Mouse (Mus musculus) macrophage (primary cell): ENCODE data around the gene Sept9. TPM values are rescaled to one million over a fixed set of nuclear protein-coding genes. Genes with fewer than 3 reads are reported as not detected.

Source experiments
- H3K27ac ChIP-seq: fragments of 350-480 bp; formaldehyde crosslinking; 2 replicates; pipeline ENCODE4 v1.9.0; 2021
- H3K36me3 ChIP-seq: fragments of 350-480 bp; formaldehyde crosslinking; 2 replicates; pipeline ENCODE4 v1.9.0; 2021; ENCODE audit errors: inconsistent target
- H3K4me3 ChIP-seq: fragments of 350-480 bp; formaldehyde crosslinking; 2 replicates; pipeline ENCODE4 v1.9.0; 2021; ENCODE audit errors: inconsistent target
- H3K79me2 ChIP-seq: fragments of 350-480 bp; formaldehyde crosslinking; 2 replicates; pipeline ENCODE4 v1.9.0; 2021; ENCODE audit errors: inconsistent target
- WGBS: methylation state at CpG from one replicate; pipeline ENCODE4 v1.1.7; 2026; ENCODE audit warnings: inconsistent platforms; ENCODE audit not compliant: missing documents; 5-methylcytosine and 5-hydroxymethylcytosine counted together
- polyA plus RNA-seq: library from polyadenylated mRNA; stranded (reverse); fragments of 250-400 nt; gene quantifications from 3 replicates; pipeline ENCODE4 v1.2.4, GENCODE M21; 2018; ENCODE audit warnings: inconsistent platforms

Gene Sept9
- polyA plus RNA-seq, 1 experiment from 2014 or later, result 173 TPM

DNA sequence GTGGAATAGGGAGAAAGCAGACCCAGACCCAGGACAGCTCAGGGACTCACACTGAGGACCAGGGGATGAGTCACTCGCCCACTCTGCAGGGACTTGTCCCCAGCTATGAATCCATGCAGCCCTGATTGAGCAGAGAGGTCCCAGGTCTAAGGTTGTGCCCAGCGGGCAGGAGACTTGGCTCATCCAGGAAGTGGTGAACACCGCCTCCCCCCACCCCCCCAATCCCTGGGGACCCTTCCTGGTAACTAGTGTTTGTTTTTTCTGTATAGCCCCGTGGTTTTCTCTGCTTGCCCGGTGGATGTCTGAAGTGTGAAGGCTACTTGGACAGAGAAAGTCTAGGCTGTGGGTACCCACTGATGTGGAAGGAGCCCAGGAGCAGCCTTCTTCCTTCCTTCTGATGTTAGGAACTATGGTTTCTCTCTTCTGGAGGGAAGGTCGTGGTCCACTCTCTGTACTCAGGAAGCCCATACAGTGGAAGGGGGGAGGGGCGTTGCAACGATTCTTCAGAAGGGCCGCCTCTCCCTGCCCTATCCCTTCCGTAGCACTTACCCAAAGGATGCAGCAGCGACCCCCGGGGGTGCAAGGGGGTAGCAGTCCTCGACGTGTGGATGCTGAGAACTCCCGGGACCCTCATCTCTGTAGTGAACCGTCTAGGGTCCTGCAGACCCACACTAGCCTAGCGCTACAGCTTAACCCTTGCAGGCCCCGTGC, 66.0 kb downstream of the Sept9 start:
- Histone ChIP-seq H3K27ac (no peak overlapping the region), H3K79me2 (no peaks in the 10 kb centered on the region), H3K4me3 (no peak overlapping the region), H3K36me3 (no peaks in the 10 kb centered on the region)
- 7% methylated on average over 18 of the region's 18 CpGs for WGBS

GRCm38 (mm10) chr11:117265981-117266905, 66.8 kb downstream of the Sept9 start:
- WGBS, result 1% methylated on average over 51 of the region's 69 CpGs
- Histone ChIP-seq H3K27ac (no peak overlapping the region), H3K4me3 (peak overlapping the region; percentile 20), H3K79me2 (no peaks in the 10 kb centered on the region), H3K36me3 (no peaks in the 10 kb centered on the region)

- H3K4me3 ChIP-seq, result peak overlapping the region; percentile 20
- H3K79me2 ChIP-seq, result no peaks in the 10 kb centered on the region
- WGBS, result 6% methylated on average over 36 of the region's 37 CpGs
- H3K27ac ChIP-seq, result no peak overlapping the region
- no peaks in the 10 kb centered on the region for H3K36me3 ChIP-seq
These were observed 67.7 kb downstream of the Sept9 start for GRCm38 (mm10) chr11:117266906-117267721.

- Histone ChIP-seq H3K27ac (no peak overlapping the region), H3K4me3 (no peak overlapping the region), H3K79me2 (no peaks in the 10 kb centered on the region), H3K36me3 (no peaks in the 10 kb centered on the region)
- WGBS, result 39% methylated on average over 4 of the region's 4 CpGs
These were observed 68.4 kb downstream of the Sept9 start for GRCm38 (mm10) chr11:117267828-117268227.

DNA sequence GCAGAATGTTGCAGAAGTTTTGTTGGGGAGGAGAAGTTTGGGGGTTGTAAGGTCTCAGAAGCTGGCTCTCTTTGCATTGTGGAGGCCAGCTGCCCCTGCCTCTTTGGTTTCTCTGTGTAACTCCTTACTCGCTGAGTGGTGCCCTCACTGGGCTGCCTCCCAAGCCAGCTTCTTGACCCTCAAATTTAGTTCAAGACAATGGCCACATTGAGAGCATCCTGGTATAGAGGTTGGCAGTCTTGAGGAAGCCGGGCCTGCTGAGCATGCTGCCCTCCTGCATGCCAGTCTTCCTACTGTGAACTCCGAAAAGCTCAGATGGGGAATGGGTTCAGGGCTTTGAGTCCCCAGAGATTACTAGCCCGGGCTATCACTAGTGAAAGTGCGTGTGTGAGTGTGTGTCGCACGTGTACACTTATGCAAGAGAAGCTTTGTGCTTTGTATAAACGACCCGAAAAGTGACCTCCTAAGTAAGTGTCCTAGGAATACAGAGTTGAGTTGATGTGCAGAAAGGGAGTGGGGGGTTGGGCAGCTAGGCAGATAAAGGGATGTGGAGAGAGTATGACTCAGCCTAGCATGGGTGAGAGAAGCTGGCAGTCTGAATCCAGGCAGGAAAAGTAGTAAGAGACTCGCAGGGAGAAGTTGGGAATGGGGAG, 69.0 kb downstream of the Sept9 start:
- H3K4me3 ChIP-seq, result no peak overlapping the region
- H3K36me3 ChIP-seq, result no peaks in the 10 kb centered on the region
- H3K79me2 ChIP-seq, result no peaks in the 10 kb centered on the region
- no peak overlapping the region for H3K27ac ChIP-seq
- 72% methylated on average over 10 of the region's 10 CpGs for WGBS

DNA sequence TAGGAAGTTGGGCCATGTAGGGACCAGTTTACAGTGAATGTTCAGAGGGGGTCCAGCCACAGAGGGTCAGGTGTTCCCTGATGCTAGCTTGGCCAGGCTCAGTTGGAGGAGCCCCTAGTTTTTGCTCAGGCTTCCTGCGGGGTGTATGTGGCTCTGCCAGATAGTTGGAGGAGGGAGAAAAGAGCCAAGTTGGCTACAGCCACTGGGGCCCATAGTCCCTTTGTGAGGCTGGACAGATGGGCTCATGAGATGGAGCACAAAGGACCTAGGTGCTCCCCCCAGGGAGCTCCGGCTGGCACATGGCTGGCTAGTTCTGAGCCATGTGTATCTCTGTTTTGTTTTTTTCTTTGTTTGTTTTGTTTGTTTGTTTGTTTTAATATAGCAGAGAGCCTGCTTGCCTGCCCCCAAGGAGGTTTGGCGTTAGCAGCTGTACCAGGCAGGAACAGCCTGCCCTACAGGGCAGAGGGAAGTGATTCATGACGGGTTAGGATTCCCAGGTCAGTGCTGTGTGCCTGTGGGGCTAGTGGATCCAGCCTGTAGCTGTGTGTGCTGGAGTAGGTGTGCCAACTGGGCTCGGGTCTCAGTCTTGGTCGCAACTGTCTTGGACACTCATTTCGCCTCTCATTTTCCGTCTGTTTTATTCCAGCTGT, 69.7 kb downstream of the Sept9 start:
- no peak overlapping the region for H3K27ac ChIP-seq
- H3K4me3 ChIP-seq, result no peak overlapping the region
- H3K79me2 ChIP-seq, result no peaks in the 10 kb centered on the region
- H3K36me3 ChIP-seq, result no peaks in the 10 kb centered on the region
- 75% methylated on average over 8 of the region's 8 CpGs for WGBS

DNA sequence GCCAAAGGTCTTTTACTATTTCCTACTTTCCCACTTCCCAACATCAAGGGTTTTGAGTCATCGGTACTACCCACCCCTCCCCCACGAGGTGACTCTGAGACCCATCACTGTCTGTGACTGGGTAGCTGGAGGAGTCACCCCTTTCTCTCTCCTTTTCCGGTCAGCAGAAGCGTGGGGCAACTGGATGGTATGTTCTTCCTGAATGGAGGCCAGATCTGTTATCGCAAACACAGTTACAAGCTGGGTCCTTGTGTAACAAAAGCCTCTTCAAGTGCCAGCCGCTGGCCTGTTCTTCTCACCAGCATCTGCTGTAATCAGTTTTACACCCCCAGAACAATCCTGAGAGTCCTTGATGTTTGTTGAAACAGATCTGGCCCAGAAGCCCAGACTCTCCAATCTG, 70.5 kb downstream of the Sept9 start:
- Histone ChIP-seq H3K27ac (no peak overlapping the region), H3K79me2 (no peaks in the 10 kb centered on the region), H3K4me3 (no peak overlapping the region), H3K36me3 (no peaks in the 10 kb centered on the region)
- WGBS, result 85% methylated on average over 5 of the region's 6 CpGs

GRCm38 (mm10) chr11:117274973-117275372, 75.5 kb downstream of the Sept9 start:
- Histone ChIP-seq H3K36me3 (no peaks in the 10 kb centered on the region), H3K4me3 (no peak overlapping the region), H3K27ac (no peak overlapping the region), H3K79me2 (no peaks in the 10 kb centered on the region)
- WGBS, result 79% methylated on average over 5 of the region's 5 CpGs

DNA sequence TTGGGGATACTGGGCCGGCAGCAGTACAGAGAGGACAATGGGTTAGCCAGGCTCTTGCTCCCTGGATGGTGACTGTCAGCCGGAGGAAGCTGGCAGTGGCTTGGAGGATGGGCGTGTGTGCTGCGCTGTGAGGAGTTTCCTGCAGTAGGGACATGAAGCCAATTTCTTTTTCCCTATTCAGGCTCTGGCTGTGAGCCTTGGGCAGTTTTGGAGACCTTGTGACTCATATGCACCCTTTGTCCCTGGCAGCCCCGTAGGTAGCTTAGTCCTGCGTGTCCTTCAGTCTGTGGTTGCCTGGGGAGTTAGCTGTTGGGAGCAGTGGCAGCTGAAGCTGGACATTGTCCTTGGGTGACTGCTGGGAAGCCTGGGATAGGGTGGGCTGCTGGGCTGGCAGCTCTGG, 76.5 kb downstream of the Sept9 start:
- Histone ChIP-seq H3K27ac (no peak overlapping the region), H3K79me2 (no peaks in the 10 kb centered on the region), H3K4me3 (no peak overlapping the region), H3K36me3 (no peaks in the 10 kb centered on the region)
- 63% methylated on average over 6 of the region's 6 CpGs for WGBS

GRCm38 (mm10) chr11:117276946-117277345, 77.5 kb downstream of the Sept9 start:
- WGBS, result 91% methylated on average over 8 of the region's 8 CpGs
- H3K79me2 ChIP-seq, result no peaks in the 10 kb centered on the region
- H3K27ac ChIP-seq, result no peak overlapping the region
- H3K4me3 ChIP-seq, result no peak overlapping the region
- no peaks in the 10 kb centered on the region for H3K36me3 ChIP-seq

GRCm38 (mm10) chr11:117278113-117278512, 78.7 kb downstream of the Sept9 start:
- no peak overlapping the region for H3K27ac ChIP-seq
- no peaks in the 10 kb centered on the region for H3K36me3 ChIP-seq
- no peak overlapping the region for H3K4me3 ChIP-seq
- 100% methylated on average over 1 of the region's 1 CpGs for WGBS
- no peaks in the 10 kb centered on the region for H3K79me2 ChIP-seq

- WGBS, result 96% methylated on average over 13 of the region's 13 CpGs
- Histone ChIP-seq H3K79me2 (no peaks in the 10 kb centered on the region), H3K4me3 (no peak overlapping the region), H3K36me3 (no peaks in the 10 kb centered on the region), H3K27ac (no peak overlapping the region)
These were observed 79.1 kb downstream of the Sept9 start for GRCm38 (mm10) chr11:117278514-117278913.

GRCm38 (mm10) chr11:117279993-117280392, 80.5 kb downstream of the Sept9 start:
- no peaks in the 10 kb centered on the region for H3K79me2 ChIP-seq
- H3K36me3 ChIP-seq, result no peaks in the 10 kb centered on the region
- H3K4me3 ChIP-seq, result no peak overlapping the region
- no peak overlapping the region for H3K27ac ChIP-seq
- 93% methylated on average over 4 of the region's 4 CpGs for WGBS
